Mouse (Mus musculus): ENCODE data around the gene Pla2g4b.

Gene Pla2g4b

DNA sequence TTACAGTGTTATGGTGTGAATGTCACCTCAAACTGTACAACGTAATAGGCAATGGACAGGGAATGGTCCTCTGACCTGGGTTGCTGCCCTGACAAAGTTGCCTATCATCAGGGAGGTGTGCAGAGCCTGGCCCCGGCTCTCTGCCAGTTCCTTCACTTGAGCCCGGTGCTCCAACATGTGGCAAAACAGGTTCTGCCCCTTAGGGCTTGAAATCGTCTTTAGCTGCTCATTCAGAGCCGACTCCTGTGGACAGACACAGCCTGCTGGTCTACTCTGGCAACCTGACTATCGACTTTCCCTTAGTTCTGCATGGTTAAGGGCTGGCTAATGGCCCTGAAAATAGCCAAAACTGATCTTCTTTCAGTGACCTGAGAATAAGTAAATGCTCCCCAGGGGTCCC lies 27.0 kb downstream of the Pla2g4b start:
- intact Hi-C loops (cut with DNase I), result no loop called here

DNA sequence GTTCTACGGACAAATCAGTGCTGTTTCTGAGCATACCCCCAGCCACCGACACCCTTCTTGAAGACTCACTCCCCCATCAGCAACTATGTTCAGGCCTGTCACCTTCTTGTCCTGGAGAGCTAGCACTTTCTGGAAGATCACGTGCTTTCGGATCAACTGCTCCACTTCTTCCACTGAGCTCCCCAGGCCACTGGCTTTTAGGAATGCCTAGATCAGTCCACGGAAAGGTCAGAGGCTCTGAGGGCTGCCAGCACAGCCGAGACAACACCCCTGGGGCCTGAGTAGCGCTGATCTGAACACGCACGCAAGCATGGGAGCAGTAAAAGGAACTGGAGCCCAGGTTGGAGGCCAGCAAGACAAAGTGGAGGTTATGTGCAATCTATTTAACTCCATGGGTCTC lies 27.4 kb downstream of the Pla2g4b start:
- intact Hi-C loops (cut with DNase I), result no loop called here

DNA sequence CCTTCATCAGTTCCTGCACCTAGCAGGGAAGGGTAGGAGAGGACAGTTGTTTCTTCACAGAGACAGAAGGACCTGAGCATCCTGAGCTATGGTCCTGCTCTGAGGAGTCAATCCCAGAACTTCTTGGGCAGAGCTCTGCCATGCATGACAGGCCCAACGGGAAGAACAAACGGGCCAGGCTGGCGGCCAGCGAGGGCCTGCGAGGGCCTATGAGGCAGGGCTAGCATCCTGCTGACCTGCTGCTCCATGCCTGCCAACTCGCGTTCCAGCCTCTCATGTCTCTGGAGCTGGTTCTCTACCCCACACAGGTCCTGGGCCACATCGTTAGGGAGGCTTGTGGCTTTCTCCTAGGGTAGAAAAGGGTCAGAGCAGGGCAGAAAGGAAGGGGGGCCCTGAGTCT lies 29.0 kb downstream of the Pla2g4b start:
- intact Hi-C loops (cut with DNase I), result no loop called here

DNA sequence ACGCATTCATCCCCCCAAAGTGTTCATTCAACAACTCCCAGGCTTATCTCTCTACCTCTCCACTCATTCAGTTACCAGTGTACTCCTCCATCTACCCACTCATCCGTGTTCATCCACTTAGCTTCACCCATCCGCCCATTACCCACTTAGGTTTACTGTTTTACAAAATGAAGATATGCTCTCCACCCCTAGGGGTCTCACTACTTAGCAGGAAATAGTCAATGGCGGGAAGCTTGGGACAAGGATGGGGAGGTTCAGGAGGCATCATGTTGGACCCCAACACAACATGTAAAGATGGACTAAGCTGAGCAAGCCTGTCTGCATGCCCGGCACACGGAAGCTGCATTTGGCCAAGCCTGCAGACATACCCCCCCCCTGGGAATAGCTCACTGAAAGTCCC lies 31.4 kb downstream of the Pla2g4b start:
- intact Hi-C loops (cut with DNase I), result no loop called here

- intact Hi-C loops (cut with DNase I), result no loop called here
These were observed 32.0 kb downstream of the Pla2g4b start for GRCm38 (mm10) chr2:120065243-120065642.

GRCm38 (mm10) chr2:120066224-120066623 lies 33.0 kb downstream of the Pla2g4b start:
- intact Hi-C loops (cut with DNase I), result no loop called here

- intact Hi-C loops (cut with DNase I), result no loop called here
These were observed 35.6 kb downstream of the Pla2g4b start for GRCm38 (mm10) chr2:120068555-120069465.

DNA sequence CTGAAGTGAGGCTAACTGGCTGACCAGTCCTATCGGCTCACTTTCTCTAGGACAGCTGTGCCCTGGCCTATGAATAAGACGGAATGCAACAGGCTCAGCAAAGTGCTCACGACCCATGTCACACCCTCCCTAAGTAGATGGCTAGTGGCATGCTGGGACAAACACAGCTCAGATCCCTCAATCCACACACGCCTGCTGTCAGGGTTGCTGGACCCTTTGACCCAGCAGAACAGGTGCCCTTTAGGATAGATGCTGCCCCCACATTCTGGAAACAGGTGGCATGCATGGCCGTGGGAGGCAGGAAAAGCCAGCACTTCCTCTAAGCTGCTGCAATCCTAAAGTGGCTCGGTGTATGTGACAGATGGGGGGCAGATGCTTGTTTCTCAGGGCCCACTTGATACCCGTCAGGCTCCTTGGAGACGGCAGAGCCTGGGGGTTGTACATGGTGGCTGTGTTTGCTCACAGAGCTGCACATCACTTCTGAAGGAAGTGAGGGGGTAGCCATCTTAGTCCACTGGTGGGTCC lies 36.3 kb downstream of the Pla2g4b start:
- intact Hi-C loops (cut with DNase I), result no loop called here

DNA sequence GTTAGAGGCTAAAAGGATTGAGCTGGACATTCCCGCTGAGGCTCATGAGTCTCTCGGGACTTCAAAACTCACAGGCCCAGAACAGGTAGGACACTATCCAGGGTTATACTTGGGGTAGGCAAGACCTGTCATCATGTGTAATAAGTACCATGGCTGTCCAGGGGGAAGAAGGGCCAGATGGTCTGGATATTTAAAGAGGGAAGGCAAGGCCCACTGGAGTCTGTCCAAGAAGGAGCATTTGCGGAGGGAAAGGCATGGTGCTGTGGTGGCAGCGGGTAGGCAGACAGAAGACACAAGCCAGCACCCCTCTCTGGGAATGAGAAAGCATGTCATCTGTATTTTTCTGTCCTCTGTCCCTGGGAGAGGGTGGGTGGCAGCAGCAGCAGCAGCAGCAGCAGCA lies 40.9 kb downstream of the Pla2g4b start:
- intact Hi-C loops (cut with DNase I), result loop anchor here (10.0 kb wide), 1 partner anchor 99 kb away; the partner anchor contains the start of gene Mapkbp1

GRCm38 (mm10) chr2:120076076-120076705 lies 43.0 kb downstream of the Pla2g4b start:
- intact Hi-C loops (cut with DNase I), result loop anchor here (10.0 kb wide), 1 partner anchor 101 kb away; the partner anchor contains the start of gene Mapkbp1

GRCm38 (mm10) chr2:120082416-120082815 lies 49.2 kb downstream of the Pla2g4b start:
- intact Hi-C loops (cut with DNase I), result loop anchor here (10.0 kb wide), 1 partner anchor 182 kb away; no protein-coding TSS in a partner anchor

DNA sequence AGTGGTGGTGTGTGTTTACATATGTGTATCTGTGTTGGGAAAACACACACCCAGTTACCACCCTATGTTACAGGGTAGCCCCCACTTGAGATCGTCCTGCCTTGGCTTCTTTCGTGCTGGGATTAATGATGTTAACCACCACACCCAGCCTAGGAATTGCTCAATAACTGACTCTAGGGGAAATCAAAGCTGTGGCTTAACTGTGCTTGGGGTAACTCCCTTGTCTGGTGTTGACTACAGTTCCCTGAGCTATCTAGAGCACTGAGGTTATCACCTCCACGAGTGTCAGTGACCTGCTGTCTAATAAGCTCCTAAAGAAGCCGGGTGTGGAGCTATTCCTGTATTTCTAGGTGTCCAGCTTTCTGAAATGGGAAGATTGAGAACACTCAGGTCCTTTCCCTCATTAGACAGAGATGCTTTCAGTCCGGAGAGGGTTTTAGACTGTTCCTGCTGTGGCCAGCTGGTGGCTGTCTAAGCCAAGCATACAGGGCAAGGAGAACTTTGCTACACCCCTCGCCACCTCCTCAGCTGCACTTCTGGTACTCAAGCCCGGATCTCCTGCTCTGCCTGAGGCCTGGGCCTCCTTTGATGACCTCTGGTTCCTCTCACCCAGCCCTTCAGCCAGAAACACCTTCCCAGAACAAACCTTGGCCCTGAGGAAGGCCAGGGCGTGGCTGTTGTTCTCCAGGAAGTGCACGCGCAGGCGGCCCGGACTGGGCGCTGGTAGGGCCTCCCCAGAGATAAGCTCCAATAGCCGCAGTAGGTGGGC lies 51.6 kb downstream of the Pla2g4b start:
- intact Hi-C loops (cut with DNase I), result loop anchor here (2.0 to 10.0 kb wide), 2 partner anchors 84 to 180 kb away; no protein-coding TSS in a partner anchor

DNA sequence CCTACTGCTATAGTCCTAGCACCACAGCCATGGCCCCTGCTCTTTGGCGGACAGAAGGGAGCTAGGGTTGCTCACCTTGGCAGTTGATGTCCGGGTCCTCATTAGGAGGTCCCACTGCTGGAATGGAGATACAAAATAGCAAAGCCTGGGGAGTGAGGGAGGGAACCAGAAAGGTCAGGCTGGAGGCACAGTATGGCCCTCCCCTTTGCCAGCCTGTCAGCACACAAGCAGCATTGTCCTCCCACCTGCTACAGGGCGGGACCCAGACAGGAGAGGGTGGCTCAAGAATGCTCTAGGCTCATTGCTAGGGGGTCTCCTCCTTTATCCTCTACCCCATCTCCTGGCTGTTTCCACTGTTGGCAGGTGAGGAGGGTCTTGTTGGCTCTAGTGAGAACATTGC lies 52.8 kb downstream of the Pla2g4b start:
- intact Hi-C loops (cut with DNase I), result loop anchor here (10.0 kb wide), 1 partner anchor 179 kb away; no protein-coding TSS in a partner anchor

GRCm38 (mm10) chr2:120087391-120087790 lies 54.2 kb downstream of the Pla2g4b start:
- intact Hi-C loops (cut with DNase I), result loop anchor here (10.0 kb wide), 1 partner anchor 177 kb away; no protein-coding TSS in a partner anchor

GRCm38 (mm10) chr2:120087897-120088296 lies 54.7 kb downstream of the Pla2g4b start:
- intact Hi-C loops (cut with DNase I), result loop anchor here (10.0 kb wide), 1 partner anchor 177 kb away; no protein-coding TSS in a partner anchor

DNA sequence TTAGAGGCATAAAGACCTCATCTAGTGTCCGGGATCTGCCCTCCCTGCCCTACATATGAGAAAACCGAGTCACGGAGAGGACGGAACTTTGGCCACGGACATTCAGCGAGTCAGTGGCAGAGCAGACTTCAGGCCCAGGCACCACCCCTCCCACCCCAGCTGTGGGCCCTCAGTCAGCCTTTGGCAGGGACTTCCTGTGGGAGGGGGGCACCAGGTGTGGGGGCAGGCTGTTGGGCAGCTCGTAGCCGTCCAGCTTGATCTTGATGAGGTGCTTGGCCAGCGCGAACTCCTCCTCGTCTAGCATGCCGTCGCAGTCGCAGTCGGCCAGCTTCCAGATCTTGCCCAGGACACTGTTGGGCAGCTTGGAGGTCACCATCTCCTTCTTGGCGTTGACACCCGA lies 57.8 kb downstream of the Pla2g4b start:
- intact Hi-C loops (cut with DNase I), result no loop called here

Small RNA genes within 50 kb of the gene (microRNA-seq; reads per million reads assigned to microRNA genes)
- 0.23 to 0.25 reads per million in 2 experiments for gene Mir7665
